Mouse (Mus musculus) limb, embryonic 10.5 days (tissue): ENCODE data around the gene Cep152. TPM values are rescaled to one million over a fixed set of nuclear protein-coding genes. Genes with fewer than 3 reads are reported as not detected.
A peak's percentile ranks its signal among the peaks of the same experiment; 100 is the strongest.

Experiments used
- DNase-seq: peaks from one replicate; pipeline ENCODE4 v3.0.0-alpha.2; 2017; ENCODE audit warnings: low spot score
- H3K27ac ChIP-seq: fragments of 300-500 bp; sonication (generic); 2 replicates; pipeline ENCODE4 v1.5.1; 2016; ENCODE audit warnings: mild to moderate bottlenecking
- H3K27me3 ChIP-seq: fragments of 300-500 bp; sonication (generic); 2 replicates; pipeline ENCODE4 v1.6.1; 2016; ENCODE audit warnings: low read depth, mild to moderate bottlenecking; ENCODE audit not compliant: poor library complexity, severe bottlenecking
- H3K36me3 ChIP-seq: fragments of 300-500 bp; sonication (generic); 2 replicates; pipeline ENCODE4 v1.6.1; 2016; ENCODE audit warnings: mild to moderate bottlenecking, moderate library complexity
- H3K4me1 ChIP-seq: fragments of 300-500 bp; sonication (generic); 2 replicates; pipeline ENCODE4 v1.6.1; 2016
- H3K4me3 ChIP-seq: fragments of 300-500 bp; sonication (generic); 2 replicates; pipeline ENCODE4 v1.5.1; 2016; ENCODE audit warnings: mild to moderate bottlenecking, moderate library complexity
- H3K9me3 ChIP-seq: fragments of 300-500 bp; sonication (generic); replicated peaks from 2 replicates; pipeline ENCODE4 v1.6.1; 2016; ENCODE audit warnings: mild to moderate bottlenecking
- WGBS: fragments of 180-500 bp; shearing (Covaris S2); methylation state at CpG from one replicate; pipeline ENCODE4 v1.1.7; 2016; 5-methylcytosine and 5-hydroxymethylcytosine counted together
- polyA plus RNA-seq: library from polyadenylated mRNA; unstranded; fragments of >200 nt; fragmentation: Nextera tagmentation; extraction: Ambion mirVana; gene quantifications from 2 replicates; pipeline ENCODE4 v1.2.1, GENCODE M21; 2016

Cep152 gene
- polyA plus RNA-seq, 1 experiment from 2014 or later, result 11.1 TPM

DNA sequence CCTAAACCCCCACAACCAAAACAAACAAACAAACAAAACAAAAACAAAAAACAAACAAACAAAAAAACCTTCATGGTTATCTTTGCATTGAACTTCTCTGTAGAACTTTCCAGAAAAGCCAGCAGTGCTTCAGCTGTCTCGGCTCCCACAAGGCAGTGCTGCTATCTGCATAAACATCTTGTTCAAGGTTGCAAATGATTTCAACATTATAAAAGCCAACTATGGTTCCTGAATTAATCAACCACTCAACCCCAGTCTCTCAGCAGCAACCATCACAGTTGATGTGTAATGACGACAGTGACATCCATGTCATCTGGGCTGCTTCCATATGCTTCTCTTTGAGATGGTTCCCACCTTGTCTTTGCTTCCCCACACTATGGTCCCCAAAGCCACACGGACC, 85.3 kb downstream of the Cep152 start:
- Histone ChIP-seq H3K36me3 (no peaks in the 10 kb centered on the region), H3K4me3 (no peak overlapping the region), H3K9me3 (no peaks in the 10 kb centered on the region), H3K27me3 (no peaks in the 10 kb centered on the region), H3K27ac (no peak overlapping the region), H3K4me1 (no peaks in the 10 kb centered on the region)
- 84% methylated on average over 3 of the region's 3 CpGs for WGBS
- no peak for DNase-seq

GRCm38 (mm10) chr2:125530665-125531064, 94.2 kb downstream of the Cep152 start:
- 85% methylated on average over 6 of the region's 6 CpGs for WGBS
- Histone ChIP-seq H3K27ac (no peak overlapping the region), H3K4me1 (no peaks in the 10 kb centered on the region)

GRCm38 (mm10) chr2:125526566-125526965, 98.3 kb downstream of the Cep152 start:
- Histone ChIP-seq H3K9me3 (no peaks in the 10 kb centered on the region), H3K27me3 (no peaks in the 10 kb centered on the region), H3K4me1 (no peaks in the 10 kb centered on the region), H3K36me3 (no peaks in the 10 kb centered on the region), H3K4me3 (no peak overlapping the region), H3K27ac (no peak overlapping the region)
- 83% methylated on average over 5 of the region's 5 CpGs for WGBS
- DNase-seq, result no peak

More at GRCm38 (mm10) chr2:125530665-125531064, 94.2 kb downstream of the Cep152 start:
- no peaks in the 10 kb centered on the region for H3K9me3 ChIP-seq
- no peaks in the 10 kb centered on the region for H3K36me3 ChIP-seq
- H3K4me3 ChIP-seq, result no peak overlapping the region
- H3K27me3 ChIP-seq, result no peaks in the 10 kb centered on the region
- peak; percentile 23 for DNase-seq

- H3K27ac ChIP-seq, result no peak overlapping the region
- WGBS, result 92% methylated on average over 2 of the region's 2 CpGs
- H3K4me3 ChIP-seq, result no peak overlapping the region
- H3K9me3 ChIP-seq, result no peaks in the 10 kb centered on the region
- H3K36me3 ChIP-seq, result no peaks in the 10 kb centered on the region
- no peaks in the 10 kb centered on the region for H3K27me3 ChIP-seq
- H3K4me1 ChIP-seq, result no peaks in the 10 kb centered on the region
- DNase-seq, result no peak
Measured at GRCm38 (mm10) chr2:125525484-125525883, 99.4 kb downstream of the Cep152 start.

DNA sequence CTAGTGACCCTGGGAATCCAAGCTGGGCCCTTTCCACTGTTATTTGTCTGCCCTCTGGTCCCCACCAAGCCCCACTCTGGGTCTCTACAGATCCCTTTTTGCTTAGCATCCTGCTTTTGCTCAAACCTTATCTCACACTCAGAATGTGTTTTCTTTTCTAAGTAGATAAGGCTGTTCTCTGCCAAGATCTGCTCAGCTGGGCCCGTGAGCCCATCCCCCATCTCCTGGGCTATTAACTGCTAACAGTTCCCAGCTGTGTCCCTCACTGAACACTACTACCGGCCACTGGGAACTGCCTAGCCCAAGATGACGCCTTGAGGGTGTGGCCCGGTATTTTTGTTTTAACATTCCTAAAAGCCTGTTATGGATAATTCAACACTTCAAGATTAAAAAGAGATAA, 108.3 kb downstream of the Cep152 start:
- H3K4me3 ChIP-seq, result no peak overlapping the region
- no peaks in the 10 kb centered on the region for H3K27me3 ChIP-seq
- H3K4me1 ChIP-seq, result peaks cover 13% of the 10 kb centered on the region
- H3K27ac ChIP-seq, result 0 out of 2 replicates have a peak overlapping the region, but pooled peaks have one; percentile 7
- DNase-seq, result peak; percentile 73
- H3K9me3 ChIP-seq, result no peaks in the 10 kb centered on the region
- 6% methylated on average over 4 of the region's 4 CpGs for WGBS
- H3K36me3 ChIP-seq, result no peaks in the 10 kb centered on the region

- Histone ChIP-seq H3K4me3 (no peak overlapping the region), H3K27me3 (no peaks in the 10 kb centered on the region), H3K27ac (no peak overlapping the region), H3K4me1 (peaks cover 13% of the 10 kb centered on the region), H3K36me3 (no peaks in the 10 kb centered on the region), H3K9me3 (no peaks in the 10 kb centered on the region)
- 80% methylated on average over 12 of the region's 12 CpGs for WGBS
- peak; percentile 22 for DNase-seq
Measured at GRCm38 (mm10) chr2:125515291-125516057, 109.4 kb downstream of the Cep152 start.

DNA sequence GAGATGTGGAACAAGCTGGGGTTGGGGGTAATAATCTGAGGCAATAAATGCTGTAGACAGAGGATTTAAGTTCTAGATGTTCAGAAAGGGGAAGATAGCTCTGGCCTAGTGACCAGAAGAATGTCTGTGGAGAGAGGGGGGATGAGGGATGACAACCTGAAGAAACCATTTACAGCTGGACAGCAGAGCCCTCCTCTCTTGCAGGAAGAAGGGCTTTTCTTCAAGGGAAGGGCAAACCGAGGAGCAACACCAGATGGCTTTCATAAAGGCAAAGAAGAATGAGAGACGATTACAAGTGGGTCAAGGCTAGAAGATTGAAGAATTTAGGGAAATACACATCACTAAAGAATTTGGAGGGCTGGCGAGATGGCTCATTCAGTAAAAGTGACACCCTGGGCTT, 110.5 kb downstream of the Cep152 start:
- H3K4me1 ChIP-seq, result peaks cover 13% of the 10 kb centered on the region
- H3K27ac ChIP-seq, result no peak overlapping the region
- 0 out of 2 replicates have a peak, but pooled peaks cover under 1% of the 10 kb centered on the region for H3K27me3 ChIP-seq
- 41% methylated on average over 3 of the region's 3 CpGs for WGBS
- DNase-seq, result peak; percentile 20
- no peaks in the 10 kb centered on the region for H3K36me3 ChIP-seq
- H3K4me3 ChIP-seq, result no peak overlapping the region
- H3K9me3 ChIP-seq, result no peaks in the 10 kb centered on the region

Other genes with a start within 250 kb of the Cep152 start
- gene Gm9913, start 120.0 kb downstream of the Cep152 start, polyA plus RNA-seq, result 0.14 and 0.16 TPM in 2 replicates
- 4.5 and 5.6 TPM in 2 replicates for gene Fbn1, start 117.1 kb downstream of the Cep152 start, polyA plus RNA-seq
- gene Eid1, start 48.0 kb upstream of the Cep152 start, polyA plus RNA-seq, result 106 and 135 TPM in 2 replicates
- gene Shc4, start 99.0 kb upstream of the Cep152 start, polyA plus RNA-seq, result 1.4 TPM in 2 replicates
- 12.3 and 16.2 TPM in 2 replicates for gene Secisbp2l, start 157.8 kb upstream of the Cep152 start, polyA plus RNA-seq
- 33.0 and 37.2 TPM in 2 replicates for gene Galk2, start 234.0 kb upstream of the Cep152 start, polyA plus RNA-seq
- gene Cops2, start 234.0 kb upstream of the Cep152 start, polyA plus RNA-seq, result 88.0 and 93.5 TPM in 2 replicates